Mouse (Mus musculus) ovary, postnatal 36 days (tissue): ENCODE data around the gene Hoxc4.

Experiments
- DNase-seq: peaks from one replicate; pipeline ENCODE4 v3.0.0; 2022; ENCODE audit warnings: low spot score, mixed read lengths

Gene Hoxc4

GRCm38 (mm10) chr15:102990461-102991397 lies 28.0 kb upstream of the Hoxc4 start, which contains the start of gene Hoxc8:
TSS of gene Hoxc8 (plus strand) at chr15:102990607.
- DNase-seq = no peak

GRCm38 (mm10) chr15:102991782-102992181 lies 27.0 kb upstream of the Hoxc4 start:
- no peak for DNase-seq

- DNase-seq = no peak
Observed at GRCm38 (mm10) chr15:102992206-102992605, 26.5 kb upstream of the Hoxc4 start.

- no peak for DNase-seq
Observed at GRCm38 (mm10) chr15:102992863-102993262, 25.9 kb upstream of the Hoxc4 start.

GRCm38 (mm10) chr15:102996548-102996947 lies 22.2 kb upstream of the Hoxc4 start:
- no peak for DNase-seq

- DNase-seq = no peak
Observed at GRCm38 (mm10) chr15:102997431-102997830, 21.3 kb upstream of the Hoxc4 start.

- peak; percentile 36 for DNase-seq
Observed at GRCm38 (mm10) chr15:102997939-102998355, 20.8 kb upstream of the Hoxc4 start, which contains the start of gene Hoxc6. TSS of gene Hoxc6 (plus strand) at chr15:102998257.

GRCm38 (mm10) chr15:102998608-102999182 lies 20.0 kb upstream of the Hoxc4 start:
- no peak for DNase-seq

GRCm38 (mm10) chr15:102999183-102999831 lies 19.4 kb upstream of the Hoxc4 start:
- DNase-seq = peak; percentile 92

GRCm38 (mm10) chr15:102999955-103000354 lies 18.8 kb upstream of the Hoxc4 start:
- peak; percentile 58 for DNase-seq

GRCm38 (mm10) chr15:103000501-103000901 lies 18.2 kb upstream of the Hoxc4 start:
- peak; percentile 53 for DNase-seq

- DNase-seq = no peak
Observed at GRCm38 (mm10) chr15:103001370-103001769, 17.4 kb upstream of the Hoxc4 start.

- DNase-seq = no peak
Observed at GRCm38 (mm10) chr15:103002156-103002555, 16.6 kb upstream of the Hoxc4 start.

GRCm38 (mm10) chr15:103002821-103003448 lies 15.8 kb upstream of the Hoxc4 start:
- DNase-seq = no peak

- no peak for DNase-seq
Observed at GRCm38 (mm10) chr15:103005308-103005707, 13.4 kb upstream of the Hoxc4 start.

- no peak for DNase-seq
Observed at GRCm38 (mm10) chr15:103005797-103006196, 12.9 kb upstream of the Hoxc4 start.

GRCm38 (mm10) chr15:103006326-103006725 lies 12.4 kb upstream of the Hoxc4 start:
- DNase-seq = no peak

- DNase-seq = no peak
Observed at GRCm38 (mm10) chr15:103009265-103010111, 9.2 kb upstream of the Hoxc4 start.

- DNase-seq = no peak
Observed at GRCm38 (mm10) chr15:103010112-103010846, 8.5 kb upstream of the Hoxc4 start.

GRCm38 (mm10) chr15:103010847-103011555 lies 7.7 kb upstream of the Hoxc4 start:
- no peak for DNase-seq
